Mouse (Mus musculus) embryonic fibroblast, embryonic 13.5 days (primary cell): ENCODE results near the gene Gstp2.

Experiments
- CTCF ChIP-seq: IDR thresholded peaks from 2 replicates; pipeline ENCODE4 v1.5.1; 2011; ENCODE audit warnings: mild to moderate bottlenecking, control low read depth, low read length, moderate library complexity, borderline replicate concordance; ENCODE audit not compliant: insufficient read depth
- POLR2A ChIP-seq: IDR thresholded peaks from 2 replicates; pipeline ENCODE4 v1.6.1; 2011; ENCODE audit warnings: low read depth, mild to moderate bottlenecking, control low read depth, low read length, moderate library complexity

- TF ChIP-seq CTCF (no peak), POLR2A (no peak)
These were observed 39.9 kb downstream of the Gstp2 start for GRCm38 (mm10) chr19:4005971-4006370.
